Mouse (Mus musculus) brain, adult 2 months (tissue): ENCODE results near the gene Ugt3a2.

Source experiments
- DNase-seq: peaks from one replicate; pipeline ENCODE4 v3.0.0; 2011; ENCODE audit warnings: low read depth, low spot score

Ugt3a2 gene

GRCm38 (mm10) chr15:9335341-9335740, at the start of gene Ugt3a2:
Gene Ugt3a2 (plus strand): TSS chr15:9335550.
- DNase-seq, result no peak

- DNase-seq, result no peak
Measured at GRCm38 (mm10) chr15:9289660-9290059, 45.7 kb upstream of the Ugt3a2 start.

DNA sequence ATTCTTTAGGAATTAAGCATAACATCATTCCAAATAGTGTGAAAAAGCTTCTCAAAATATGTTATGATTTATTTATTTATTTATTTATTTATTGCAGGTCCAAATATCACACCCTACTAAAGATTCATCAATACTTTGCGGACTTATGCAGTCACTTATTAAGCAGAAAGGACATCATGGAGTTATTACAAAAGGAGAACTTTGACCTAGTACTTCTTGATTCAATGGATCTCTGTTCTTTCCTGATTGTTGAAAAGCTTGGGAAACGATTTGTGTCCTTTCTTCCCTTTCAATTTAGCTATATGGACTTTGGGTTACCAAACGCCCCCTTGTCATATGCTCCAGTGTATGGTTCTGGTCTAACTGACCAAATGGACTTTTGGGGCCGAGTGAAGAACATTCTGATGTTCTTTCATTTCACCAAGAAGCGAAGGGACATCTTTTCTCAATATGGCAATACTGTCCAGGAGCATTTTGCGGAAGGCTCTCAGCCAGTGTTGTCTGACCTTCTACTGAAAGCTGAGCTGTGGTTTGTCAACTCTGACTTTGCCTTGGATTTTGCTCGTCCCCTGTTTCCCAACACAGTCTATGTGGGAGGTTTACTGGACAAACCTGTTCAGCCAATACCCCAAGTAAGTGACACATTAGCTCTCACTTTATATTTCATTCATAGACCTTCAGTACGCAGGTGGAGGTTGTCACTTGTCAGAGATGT, 29.2 kb upstream of the Ugt3a2 start:
- no peak for DNase-seq

- no peak for DNase-seq
Measured at GRCm38 (mm10) chr15:9334596-9334995, 754 bp upstream of the Ugt3a2 start.

- no peak for DNase-seq
Measured at GRCm38 (mm10) chr15:9336616-9337015, 1.3 kb downstream of the Ugt3a2 start.

DNA sequence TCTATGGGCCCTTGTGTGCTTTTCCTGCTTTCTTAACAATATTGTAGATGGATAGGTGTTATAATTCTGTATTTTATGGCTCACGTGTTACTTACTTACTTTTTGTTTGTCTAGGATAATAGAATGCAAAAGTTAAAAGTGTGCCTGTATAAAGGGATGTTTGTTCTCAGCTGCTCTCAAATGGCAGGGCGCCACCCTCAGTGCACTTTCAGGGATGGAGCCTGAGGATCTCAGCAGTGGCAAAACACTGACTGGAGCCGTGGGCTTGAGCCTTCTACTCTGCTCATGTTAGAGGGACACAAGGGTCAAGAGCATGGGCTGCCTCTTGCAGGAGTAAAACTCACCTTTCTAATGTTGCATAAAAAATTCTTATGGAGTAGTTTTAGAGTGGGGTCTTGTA, 1.7 kb downstream of the Ugt3a2 start:
- no peak for DNase-seq

- DNase-seq, result no peak
Measured at GRCm38 (mm10) chr15:9348739-9349138, 13.4 kb downstream of the Ugt3a2 start.

GRCm38 (mm10) chr15:9362801-9363200, 27.5 kb downstream of the Ugt3a2 start:
- no peak for DNase-seq

DNA sequence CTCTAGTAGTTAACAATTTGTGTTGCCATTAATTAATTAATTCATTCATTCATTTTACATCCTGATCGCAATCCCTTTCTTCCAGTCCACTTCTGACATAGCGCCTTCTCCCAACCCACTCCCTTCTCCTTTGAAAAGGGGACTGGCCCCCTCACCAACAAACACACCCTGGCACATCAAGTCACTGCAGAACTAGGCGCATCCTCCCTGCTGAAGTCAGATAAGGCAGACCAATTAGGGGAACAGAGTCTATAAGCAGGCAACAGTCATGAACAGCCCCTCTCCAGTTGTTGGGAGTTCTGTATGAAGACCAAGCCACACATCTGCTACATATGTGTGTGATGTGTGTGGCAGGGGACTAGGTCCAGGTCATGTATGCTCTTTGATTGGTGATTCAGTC, 33.4 kb downstream of the Ugt3a2 start:
- DNase-seq, result no peak

DNA sequence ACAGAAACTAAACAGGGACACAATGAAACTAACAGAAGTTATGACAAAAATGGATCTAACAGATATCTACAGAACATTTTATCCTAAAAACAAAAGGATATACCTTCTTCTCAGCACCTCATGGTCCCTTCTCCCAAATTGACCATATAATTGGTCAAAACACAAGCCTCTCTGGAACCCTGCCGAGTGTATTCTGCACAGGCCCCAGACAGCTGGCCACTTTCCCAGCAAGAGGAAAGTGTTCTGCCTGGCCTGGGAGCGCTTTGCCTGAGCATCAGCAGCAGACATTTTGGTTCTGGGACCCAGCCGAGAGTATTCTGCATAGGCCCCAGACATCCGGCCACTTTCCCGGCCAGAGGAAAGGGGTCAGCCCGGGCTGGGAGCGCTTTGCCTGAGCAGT, 40.9 kb downstream of the Ugt3a2 start:
- no peak for DNase-seq

- no peak for DNase-seq
Measured at GRCm38 (mm10) chr15:9409475-9409874, 74.1 kb downstream of the Ugt3a2 start.
